Mouse (Mus musculus): ENCODE results near the gene Nfkbie.

Nfkbie gene

DNA sequence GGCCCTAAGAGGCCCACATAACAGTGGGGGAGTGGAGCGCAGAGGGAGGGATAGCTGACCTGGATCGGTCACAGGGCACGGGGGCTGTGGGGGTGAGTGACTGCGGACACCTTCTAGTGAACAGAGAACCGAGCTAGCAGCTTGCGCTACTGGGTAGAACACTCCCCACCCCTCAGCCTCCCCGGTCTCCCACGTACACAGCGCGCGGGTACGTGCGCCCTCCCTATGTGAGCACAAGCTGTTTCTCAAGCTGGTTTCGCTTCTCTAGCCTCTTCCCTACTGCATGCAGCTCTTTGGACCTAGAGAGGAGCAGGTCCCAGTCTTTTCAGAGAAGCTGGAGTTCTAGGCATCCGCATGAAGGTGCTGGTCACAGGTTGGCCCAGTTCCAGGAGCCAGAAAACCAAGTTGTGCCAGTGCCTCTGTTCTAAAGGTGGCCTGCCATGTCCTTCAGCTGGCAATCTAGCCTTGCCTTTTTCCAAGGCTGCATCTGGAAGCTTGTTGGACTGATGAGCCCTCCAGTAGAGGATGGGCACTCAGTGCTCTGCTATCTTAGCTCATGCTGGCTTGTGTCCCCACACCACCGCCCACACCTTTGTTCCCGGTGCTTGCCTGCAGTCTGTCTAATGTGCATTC is 18.7 kb downstream of the Nfkbie start:
- TF ChIP-seq NANOG (IDR thresholded peaks at IDR 0.05; ENCODE audit: borderline replicate concordance, low read length) (peak; percentile 41; the same call in 1 of the 2 replicates), CTCF (conservative IDR thresholded peaks at IDR 0.05; ENCODE audit: low read length) (no peak)
- H3K36me3 ChIP-seq (ENCODE audit: insufficient read depth, low read length): peaks cover 33% of the 10 kb centered on the region
- H3K4me3 ChIP-seq (replicated peaks; ENCODE audit: low read length): peak overlapping the region; percentile 98
- H3K9me3 ChIP-seq (ENCODE audit: low read length): peaks cover 19% of the 10 kb centered on the region; the same call in 1 of the 2 replicates
- H3K4me1 ChIP-seq (replicated peaks; ENCODE audit: low read depth, low read length): peaks cover 73% of the 10 kb centered on the region
- no peaks in the 10 kb centered on the region for H3K27me3 ChIP-seq (ENCODE audit: insufficient read depth, low read length)

DNA sequence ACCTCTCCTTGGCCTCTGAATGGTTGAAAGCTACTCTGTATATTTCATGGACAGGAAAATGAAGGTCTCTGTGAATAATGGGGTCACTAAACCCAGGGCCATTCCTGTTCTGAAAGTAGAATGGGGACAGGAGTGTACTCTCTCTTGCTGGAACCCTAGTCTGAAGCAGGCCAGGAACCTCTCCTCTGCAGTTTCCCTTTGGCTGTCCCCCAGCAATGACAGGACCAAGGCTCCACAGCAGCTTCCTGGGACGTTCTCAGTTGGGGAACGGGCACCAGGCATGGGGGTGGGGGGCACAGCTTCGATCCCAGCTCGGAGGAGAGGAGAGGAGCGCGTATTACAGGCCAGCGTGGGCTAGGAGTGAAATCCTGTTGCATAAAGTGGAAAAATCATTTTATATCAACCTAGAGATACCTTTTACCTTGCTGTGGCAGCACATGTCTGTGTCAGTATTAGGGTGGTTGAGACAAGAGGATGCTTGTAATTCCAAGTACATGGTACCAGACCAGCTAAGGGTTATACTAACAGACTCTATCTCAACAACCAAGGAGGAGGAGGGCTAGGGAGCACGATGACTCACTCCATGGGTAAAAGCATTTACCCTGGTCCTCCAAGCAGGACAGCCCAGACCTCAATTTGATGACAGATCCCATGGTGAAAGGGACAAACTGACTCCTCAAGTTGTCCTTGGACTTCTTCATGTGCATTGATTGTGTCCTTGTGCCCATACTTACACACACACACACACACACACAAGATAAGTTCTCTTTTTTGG is 19.8 kb downstream of the Nfkbie start:
- TF ChIP-seq NANOG (IDR thresholded peaks at IDR 0.05; ENCODE audit: borderline replicate concordance, low read length): no peak
- TF ChIP-seq CTCF (conservative IDR thresholded peaks at IDR 0.05; ENCODE audit: low read length): no peak
- peak overlapping the region; percentile 98 for H3K4me3 ChIP-seq (replicated peaks; ENCODE audit: low read length)
- H3K9me3 ChIP-seq (ENCODE audit: low read length): peaks cover 8% of the 10 kb centered on the region; the same call in 1 of the 2 replicates
- no peaks in the 10 kb centered on the region for H3K27me3 ChIP-seq (ENCODE audit: insufficient read depth, low read length)
- H3K36me3 ChIP-seq (ENCODE audit: insufficient read depth, low read length): peaks cover 23% of the 10 kb centered on the region
- peaks cover 73% of the 10 kb centered on the region for H3K4me1 ChIP-seq (replicated peaks; ENCODE audit: low read depth, low read length)

DNA sequence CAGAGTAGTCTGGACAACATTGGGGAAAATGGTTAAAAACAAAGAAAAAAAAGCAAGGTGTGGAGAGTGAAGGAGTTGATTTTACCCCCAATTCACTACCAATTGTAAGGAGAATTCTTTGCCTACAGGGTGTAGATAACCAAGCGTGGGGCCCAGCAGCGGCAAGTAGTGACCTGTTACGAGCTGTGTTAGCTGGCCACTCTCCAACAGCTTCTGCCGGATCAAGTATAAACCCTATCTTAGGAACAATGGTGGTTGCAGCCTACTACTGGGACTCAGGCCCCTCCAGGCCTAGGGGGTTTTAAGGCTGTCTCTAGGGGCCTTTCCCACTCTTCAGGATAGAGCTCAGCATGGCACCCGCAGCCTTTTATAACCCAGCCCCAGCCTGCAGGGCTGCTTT is 22.7 kb downstream of the Nfkbie start:
- H3K9me3 ChIP-seq (ENCODE audit: low read length): no peaks in the 10 kb centered on the region
- no peaks in the 10 kb centered on the region for H3K27me3 ChIP-seq (ENCODE audit: insufficient read depth, low read length)
- peaks cover 4% of the 10 kb centered on the region for H3K36me3 ChIP-seq (ENCODE audit: insufficient read depth, low read length)
- no peak overlapping the region for H3K4me3 ChIP-seq (replicated peaks; ENCODE audit: low read length)
- no peak for TF ChIP-seq POU5F1 (IDR thresholded peaks at IDR 0.05; ENCODE audit: borderline replicate concordance, low read length)
- no peak for TF ChIP-seq NANOG (IDR thresholded peaks at IDR 0.05; ENCODE audit: borderline replicate concordance, low read length)
- TF ChIP-seq CTCF (conservative IDR thresholded peaks at IDR 0.05; ENCODE audit: low read length): no peak
- H3K4me1 ChIP-seq (replicated peaks; ENCODE audit: low read depth, low read length): peaks cover 89% of the 10 kb centered on the region

DNA sequence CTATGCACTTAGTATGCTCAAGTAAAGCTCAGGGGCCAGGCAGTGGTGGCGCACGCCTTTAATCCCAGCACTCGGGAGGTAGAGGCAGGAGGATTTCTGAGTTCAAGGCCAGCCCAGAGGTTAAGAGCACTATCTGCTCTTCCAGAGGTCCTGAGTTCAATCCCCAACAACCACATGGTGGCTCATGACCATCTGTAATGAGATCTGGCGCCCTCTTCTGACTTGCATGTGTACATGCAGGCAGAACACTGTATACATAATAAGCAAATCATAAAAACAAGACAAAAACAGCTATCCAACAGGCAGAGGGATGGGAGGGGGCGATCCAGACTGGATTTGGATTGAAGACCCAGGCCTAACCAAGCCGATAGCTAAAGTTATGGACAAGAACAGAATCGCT is 23.3 kb downstream of the Nfkbie start:
- Histone ChIP-seq H3K36me3 (ENCODE audit: insufficient read depth, low read length) (peaks cover 10% of the 10 kb centered on the region), H3K9me3 (ENCODE audit: low read length) (no peaks in the 10 kb centered on the region), H3K4me3 (replicated peaks; ENCODE audit: low read length) (0 out of 2 replicates have a peak overlapping the region, but pooled peaks have one; percentile 41), H3K4me1 (replicated peaks; ENCODE audit: low read depth, low read length) (peaks cover 95% of the 10 kb centered on the region), H3K27me3 (ENCODE audit: insufficient read depth, low read length) (no peaks in the 10 kb centered on the region)
- peak; percentile 62 for TF ChIP-seq CTCF (conservative IDR thresholded peaks at IDR 0.05; ENCODE audit: low read length)
- TF ChIP-seq NANOG (IDR thresholded peaks at IDR 0.05; ENCODE audit: borderline replicate concordance, low read length): no peak
- no peak for TF ChIP-seq POU5F1 (IDR thresholded peaks at IDR 0.05; ENCODE audit: borderline replicate concordance, low read length)

DNA sequence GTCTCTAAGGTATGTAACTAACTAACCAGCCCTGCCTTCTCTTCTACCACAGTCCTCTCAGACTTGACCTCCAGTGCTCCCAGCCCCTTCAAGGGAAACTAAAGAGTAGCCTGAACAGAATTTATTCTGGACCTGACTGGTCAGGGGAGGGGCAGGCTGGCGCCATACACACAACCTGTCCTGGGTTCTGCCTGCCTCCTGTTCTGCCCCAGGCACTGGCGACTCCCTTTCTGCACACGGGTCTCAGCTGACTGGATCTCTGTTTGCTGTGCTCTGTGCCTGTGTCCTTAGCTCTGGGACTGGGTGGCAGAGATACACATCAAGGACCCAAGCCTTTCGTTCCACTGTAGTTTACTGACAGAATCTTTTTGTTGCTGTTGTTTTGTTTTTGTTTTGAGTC is 24.1 kb downstream of the Nfkbie start:
- Histone ChIP-seq H3K9me3 (ENCODE audit: low read length) (no peaks in the 10 kb centered on the region), H3K36me3 (ENCODE audit: insufficient read depth, low read length) (peaks cover 17% of the 10 kb centered on the region), H3K4me3 (replicated peaks; ENCODE audit: low read length) (peak overlapping the region; percentile 41), H3K27me3 (ENCODE audit: insufficient read depth, low read length) (no peaks in the 10 kb centered on the region), H3K4me1 (replicated peaks; ENCODE audit: low read depth, low read length) (peaks cover 96% of the 10 kb centered on the region)
- TF ChIP-seq POU5F1 (IDR thresholded peaks at IDR 0.05; ENCODE audit: borderline replicate concordance, low read length) (no peak), CTCF (conservative IDR thresholded peaks at IDR 0.05; ENCODE audit: low read length) (no peak), NANOG (IDR thresholded peaks at IDR 0.05; ENCODE audit: borderline replicate concordance, low read length) (no peak)

- Histone ChIP-seq H3K9me3 (ENCODE audit: low read length) (no peaks in the 10 kb centered on the region), H3K4me1 (replicated peaks; ENCODE audit: low read depth, low read length) (peaks cover 95% of the 10 kb centered on the region), H3K27me3 (ENCODE audit: insufficient read depth, low read length) (no peaks in the 10 kb centered on the region), H3K4me3 (replicated peaks; ENCODE audit: low read length) (0 out of 2 replicates have a peak overlapping the region, but pooled peaks have one; percentile 45), H3K36me3 (ENCODE audit: insufficient read depth, low read length) (peaks cover 32% of the 10 kb centered on the region)
- TF ChIP-seq POU5F1 (IDR thresholded peaks at IDR 0.05; ENCODE audit: borderline replicate concordance, low read length) (no peak), NANOG (IDR thresholded peaks at IDR 0.05; ENCODE audit: borderline replicate concordance, low read length) (no peak), CTCF (conservative IDR thresholded peaks at IDR 0.05; ENCODE audit: low read length) (no peak)
These were observed 25.5 kb downstream of the Nfkbie start for GRCm38 (mm10) chr17:45580958-45581477.

- Histone ChIP-seq H3K27me3 (ENCODE audit: insufficient read depth, low read length) (no peaks in the 10 kb centered on the region), H3K4me1 (replicated peaks; ENCODE audit: low read depth, low read length) (peaks cover 94% of the 10 kb centered on the region), H3K9me3 (ENCODE audit: low read length) (no peaks in the 10 kb centered on the region), H3K4me3 (replicated peaks; ENCODE audit: low read length) (no peak overlapping the region), H3K36me3 (ENCODE audit: insufficient read depth, low read length) (peaks cover 37% of the 10 kb centered on the region)
- TF ChIP-seq CTCF (conservative IDR thresholded peaks at IDR 0.05; ENCODE audit: low read length): peak; percentile 97
- TF ChIP-seq NANOG (IDR thresholded peaks at IDR 0.05; ENCODE audit: borderline replicate concordance, low read length): no peak
- no peak for TF ChIP-seq POU5F1 (IDR thresholded peaks at IDR 0.05; ENCODE audit: borderline replicate concordance, low read length)
These were observed 26.1 kb downstream of the Nfkbie start for GRCm38 (mm10) chr17:45581567-45581983.

- Histone ChIP-seq H3K36me3 (ENCODE audit: insufficient read depth, low read length) (peaks cover 43% of the 10 kb centered on the region), H3K9me3 (ENCODE audit: low read length) (no peaks in the 10 kb centered on the region), H3K4me3 (replicated peaks; ENCODE audit: low read length) (no peak overlapping the region), H3K27me3 (ENCODE audit: insufficient read depth, low read length) (no peaks in the 10 kb centered on the region), H3K4me1 (replicated peaks; ENCODE audit: low read depth, low read length) (peaks cover 94% of the 10 kb centered on the region)
- TF ChIP-seq NANOG (IDR thresholded peaks at IDR 0.05; ENCODE audit: borderline replicate concordance, low read length) (no peak), POU5F1 (IDR thresholded peaks at IDR 0.05; ENCODE audit: borderline replicate concordance, low read length) (no peak), CTCF (conservative IDR thresholded peaks at IDR 0.05; ENCODE audit: low read length) (no peak)
These were observed 26.7 kb downstream of the Nfkbie start for GRCm38 (mm10) chr17:45582188-45582587.
